Mouse (Mus musculus) heart, embryonic 12.5 days (tissue): ENCODE measurements around the gene Strn3. TPM values are rescaled to one million over a fixed set of nuclear protein-coding genes. Genes with fewer than 3 reads are reported as not detected.

Experiments used
- ATAC-seq: fragments of 200-750 bp; cut with Nextera tagmentation; 2 replicates; pipeline ENCODE4 v1.8.0; 2017; ENCODE audit warnings: moderate TSS enrichment, moderate library complexity; ENCODE audit not compliant: insufficient number of reproducible peaks, low FRiP score
- H3K27ac ChIP-seq: fragments of 300-500 bp; sonication (generic); 2 replicates; pipeline ENCODE4 v1.5.1; 2016; ENCODE audit warnings: mild to moderate bottlenecking, moderate library complexity; ENCODE audit not compliant: poor library complexity, severe bottlenecking
- H3K27me3 ChIP-seq: fragments of 300-500 bp; sonication (generic); replicated peaks from 2 replicates; pipeline ENCODE4 v1.6.1; 2016; ENCODE audit warnings: mild to moderate bottlenecking, moderate library complexity
- H3K36me3 ChIP-seq: fragments of 300-500 bp; sonication (generic); 2 replicates; pipeline ENCODE4 v1.6.1; 2016; ENCODE audit warnings: mild to moderate bottlenecking, moderate library complexity
- H3K4me1 ChIP-seq: fragments of 300-500 bp; sonication (generic); replicated peaks from 2 replicates; pipeline ENCODE4 v1.6.1; 2016; ENCODE audit warnings: mild to moderate bottlenecking
- H3K4me2 ChIP-seq: fragments of 300-500 bp; sonication (generic); 2 replicates; pipeline ENCODE4 v1.6.1; 2016; ENCODE audit warnings: mild to moderate bottlenecking, moderate library complexity
- H3K4me3 ChIP-seq: fragments of 300-500 bp; sonication (generic); 2 replicates; pipeline ENCODE4 v1.5.1; 2016; ENCODE audit warnings: mild to moderate bottlenecking
- H3K9ac ChIP-seq: fragments of 300-500 bp; sonication (generic); 2 replicates; pipeline ENCODE4 v1.6.1; 2016; ENCODE audit warnings: mild to moderate bottlenecking, moderate library complexity
- H3K9me3 ChIP-seq: fragments of 300-500 bp; sonication (generic); replicated peaks from 2 replicates; pipeline ENCODE4 v1.6.1; 2016; ENCODE audit warnings: mild to moderate bottlenecking, moderate library complexity
- WGBS: fragments of 180-500 bp; shearing (Covaris S2); methylation state at CpG from one replicate; pipeline ENCODE4 v1.1.7; 2016; 5-methylcytosine and 5-hydroxymethylcytosine counted together
- polyA plus RNA-seq: library from polyadenylated mRNA; unstranded; fragments of >200 nt; fragmentation: Nextera tagmentation; extraction: Ambion mirVana; gene quantifications from 2 replicates; pipeline ENCODE4 v1.2.1, GENCODE M21; 2016

The Strn3 gene
- polyA plus RNA-seq, 1 experiment from 2014 or later, result 58.6 TPM

DNA sequence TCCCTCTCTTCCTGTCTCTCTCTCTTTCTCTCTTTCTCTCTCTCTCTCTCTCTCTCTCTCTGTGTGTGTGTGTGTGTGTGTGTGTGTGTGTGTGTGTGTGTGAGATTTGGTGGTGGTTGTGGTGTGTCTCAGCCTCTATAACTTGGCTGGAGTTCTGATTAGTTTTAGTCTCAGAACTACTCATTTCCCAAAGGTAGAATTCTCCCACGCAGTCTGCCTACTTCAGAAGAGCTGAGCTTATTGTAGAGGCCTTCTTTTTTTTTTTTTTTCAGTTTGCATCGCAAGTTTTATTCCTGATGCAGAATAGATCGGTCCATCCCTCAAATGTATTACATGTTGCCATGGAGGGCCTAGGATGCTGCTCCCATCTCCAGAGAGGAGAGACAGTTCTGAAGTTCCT, 18.0 kb upstream of the Strn3 start:
- no peaks in the 10 kb centered on the region for H3K36me3 ChIP-seq
- no peaks in the 10 kb centered on the region for H3K27me3 ChIP-seq
- no peaks in the 10 kb centered on the region for H3K9me3 ChIP-seq
- no peak overlapping the region for H3K4me2 ChIP-seq
- no peak overlapping the region for H3K9ac ChIP-seq
- no peak for ATAC-seq
- no peak overlapping the region for H3K4me3 ChIP-seq
- no peak overlapping the region for H3K27ac ChIP-seq
- whole genome bisulfite sequencing, result 66% methylated on average over 3 of the region's 3 CpGs
- peaks cover 40% of the 10 kb centered on the region for H3K4me1 ChIP-seq

DNA sequence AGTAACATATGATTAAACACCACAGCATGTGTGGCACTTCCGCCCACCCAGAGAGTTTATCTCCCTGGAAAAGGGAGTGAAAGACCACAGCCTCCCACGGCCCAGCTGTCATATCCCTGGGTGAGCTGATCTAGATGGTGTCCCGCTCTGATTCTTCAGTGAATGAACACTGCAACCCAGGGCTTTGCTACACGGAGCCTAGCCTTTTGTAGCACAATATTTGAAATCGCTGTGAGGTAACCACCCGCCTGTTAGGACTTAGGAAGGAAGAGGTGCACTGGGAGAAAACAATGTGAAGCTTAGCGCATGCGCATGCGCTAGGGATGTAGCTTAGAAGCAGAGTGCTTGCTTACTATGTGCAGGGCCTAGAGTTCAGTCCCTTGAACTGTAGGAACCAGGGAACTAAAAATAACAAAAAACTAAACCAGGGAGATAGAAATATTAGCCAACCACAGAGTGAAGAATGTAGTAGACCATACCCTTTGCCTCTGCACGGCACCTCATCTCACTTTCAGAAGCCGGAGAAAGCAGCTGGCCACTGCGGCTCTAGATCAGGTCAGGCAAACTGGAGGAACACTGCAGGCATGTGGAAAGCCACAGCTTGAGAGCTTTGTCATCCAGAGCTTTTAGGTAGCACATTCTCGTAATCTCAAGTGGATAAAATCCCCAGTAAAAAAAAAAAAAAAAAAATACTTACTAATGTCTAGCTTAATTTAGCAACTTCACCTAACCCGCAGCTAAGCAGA, 17.4 kb upstream of the Strn3 start:
- Histone ChIP-seq H3K9me3 (no peaks in the 10 kb centered on the region), H3K4me1 (peaks cover 46% of the 10 kb centered on the region), H3K27me3 (no peaks in the 10 kb centered on the region), H3K27ac (peak overlapping the region; percentile 29; the same call in 1 of the 2 replicates), H3K36me3 (no peaks in the 10 kb centered on the region), H3K4me3 (no peak overlapping the region), H3K4me2 (peak overlapping the region; percentile 10; the same call in 1 of the 2 replicates), H3K9ac (no peak overlapping the region)
- ATAC-seq, result no peak
- 53% methylated on average over 14 of the region's 14 CpGs for WGBS

DNA sequence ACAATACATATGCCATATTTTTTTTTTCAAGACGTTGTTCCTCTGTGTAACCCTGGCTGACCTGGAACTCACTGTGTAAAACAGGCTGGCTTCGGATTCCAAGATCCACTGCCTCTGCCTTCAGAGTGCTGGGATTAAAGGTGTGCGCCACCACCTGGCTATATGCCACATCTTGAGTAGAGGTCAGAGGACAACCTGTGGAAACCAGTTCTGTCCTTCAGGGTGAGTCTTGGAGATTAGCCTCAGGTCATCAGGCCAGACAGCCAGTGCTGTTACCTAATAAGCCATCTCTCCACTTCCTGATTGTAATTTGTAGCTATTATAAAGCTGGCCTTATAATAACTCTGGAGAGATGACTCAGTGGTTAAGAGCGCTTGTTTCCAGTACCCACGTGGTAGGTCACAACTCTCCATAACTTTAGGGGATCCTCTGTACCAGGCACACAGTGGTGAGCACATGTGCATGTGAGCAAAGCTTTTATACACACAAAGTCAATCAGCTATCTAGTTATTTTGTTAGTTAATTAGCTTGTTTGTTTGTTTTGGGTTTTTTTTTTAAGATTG, 15.1 kb upstream of the Strn3 start:
- no peak overlapping the region for H3K4me3 ChIP-seq
- no peak overlapping the region for H3K4me2 ChIP-seq
- peaks cover 42% of the 10 kb centered on the region for H3K4me1 ChIP-seq
- WGBS, result 81% methylated on average over 5 of the region's 5 CpGs
- no peaks in the 10 kb centered on the region; the same call in 1 of the 2 replicates for H3K9me3 ChIP-seq
- H3K27ac ChIP-seq, result no peak overlapping the region
- ATAC-seq, result no peak
- no peak overlapping the region for H3K9ac ChIP-seq
- H3K36me3 ChIP-seq, result 0 out of 2 replicates have a peak, but pooled peaks cover 4% of the 10 kb centered on the region
- H3K27me3 ChIP-seq, result no peaks in the 10 kb centered on the region

DNA sequence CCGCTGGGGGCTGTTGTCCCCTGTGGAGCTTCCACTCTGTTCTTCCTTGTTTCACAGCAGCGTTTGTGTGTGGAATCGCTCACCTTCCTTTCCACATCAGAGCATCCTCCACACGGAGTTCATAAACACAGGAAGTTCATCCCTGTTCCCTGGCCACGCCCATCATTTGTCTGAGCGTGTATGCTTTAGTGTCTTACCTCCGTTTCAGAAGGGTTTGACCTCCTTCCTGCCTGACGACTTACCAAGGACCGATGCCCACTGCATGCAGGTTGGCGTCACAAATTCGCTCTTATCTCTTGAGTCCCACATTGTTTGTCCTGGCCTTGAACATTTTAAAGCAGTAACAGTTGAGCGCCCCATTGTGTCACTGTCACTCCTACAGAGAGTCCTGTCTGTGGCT, 14.1 kb upstream of the Strn3 start:
- no peaks in the 10 kb centered on the region; the same call in 1 of the 2 replicates for H3K9me3 ChIP-seq
- ATAC-seq, result no peak
- whole genome bisulfite sequencing, result 65% methylated on average over 12 of the region's 12 CpGs
- H3K4me3 ChIP-seq, result no peak overlapping the region
- H3K27me3 ChIP-seq, result no peaks in the 10 kb centered on the region
- H3K9ac ChIP-seq, result no peak overlapping the region
- H3K36me3 ChIP-seq, result 0 out of 2 replicates have a peak, but pooled peaks cover 4% of the 10 kb centered on the region
- no peak overlapping the region for H3K4me2 ChIP-seq
- H3K27ac ChIP-seq, result no peak overlapping the region
- H3K4me1 ChIP-seq, result peaks cover 42% of the 10 kb centered on the region

DNA sequence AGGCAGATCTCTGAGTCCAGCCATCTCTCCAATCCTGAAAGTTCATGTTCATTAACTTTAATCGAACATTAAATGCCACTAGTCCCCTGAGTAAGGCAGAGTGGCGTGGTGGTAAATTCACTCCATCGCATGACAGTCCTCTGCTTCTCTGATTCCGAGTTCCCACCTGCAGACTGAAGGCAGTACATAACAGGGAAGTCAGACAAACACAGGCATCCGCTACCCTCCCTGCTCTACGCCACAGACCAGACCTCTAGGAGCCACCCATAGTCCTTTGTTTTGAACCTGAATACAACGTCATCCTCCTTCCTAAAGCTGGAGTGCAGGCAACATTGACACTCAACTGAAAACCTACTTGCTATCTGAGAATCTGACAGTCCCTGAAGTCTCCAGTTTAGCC, 12.9 kb upstream of the Strn3 start:
- Histone ChIP-seq H3K9me3 (no peaks in the 10 kb centered on the region; the same call in 1 of the 2 replicates), H3K9ac (no peak overlapping the region), H3K36me3 (0 out of 2 replicates have a peak, but pooled peaks cover 4% of the 10 kb centered on the region), H3K4me2 (no peak overlapping the region), H3K27me3 (no peaks in the 10 kb centered on the region), H3K27ac (no peak overlapping the region), H3K4me1 (peaks cover 40% of the 10 kb centered on the region), H3K4me3 (no peak overlapping the region)
- WGBS, result 70% methylated on average over 7 of the region's 7 CpGs
- no peak for ATAC-seq

DNA sequence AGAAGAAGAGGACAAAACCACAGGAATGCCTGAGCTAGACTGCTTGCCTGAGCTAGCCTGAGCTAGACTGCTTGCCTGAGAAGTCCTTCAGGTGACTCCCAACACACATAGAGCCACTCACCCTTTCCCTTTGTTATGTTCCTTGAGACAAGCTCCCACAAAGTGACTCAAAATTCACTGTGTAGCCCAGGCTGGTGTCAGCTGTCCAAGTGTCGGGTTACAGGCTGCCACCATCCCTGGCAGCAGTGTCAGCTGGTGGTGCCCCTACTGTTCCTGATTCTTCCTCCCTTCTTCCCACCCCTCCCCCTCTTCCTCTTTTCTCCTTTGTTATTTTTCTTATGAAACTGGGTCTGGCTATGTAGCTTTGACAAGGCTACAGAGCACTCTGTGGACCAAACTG, 12.2 kb upstream of the Strn3 start:
- H3K9ac ChIP-seq, result no peak overlapping the region
- no peak for ATAC-seq
- H3K9me3 ChIP-seq, result no peaks in the 10 kb centered on the region; the same call in 1 of the 2 replicates
- H3K4me3 ChIP-seq, result no peak overlapping the region
- H3K27me3 ChIP-seq, result no peaks in the 10 kb centered on the region
- 0 out of 2 replicates have a peak, but pooled peaks cover 4% of the 10 kb centered on the region for H3K36me3 ChIP-seq
- H3K4me1 ChIP-seq, result peaks cover 35% of the 10 kb centered on the region
- H3K27ac ChIP-seq, result no peak overlapping the region
- H3K4me2 ChIP-seq, result no peak overlapping the region
- 50% methylated on average over 1 of the region's 1 CpGs for WGBS

DNA sequence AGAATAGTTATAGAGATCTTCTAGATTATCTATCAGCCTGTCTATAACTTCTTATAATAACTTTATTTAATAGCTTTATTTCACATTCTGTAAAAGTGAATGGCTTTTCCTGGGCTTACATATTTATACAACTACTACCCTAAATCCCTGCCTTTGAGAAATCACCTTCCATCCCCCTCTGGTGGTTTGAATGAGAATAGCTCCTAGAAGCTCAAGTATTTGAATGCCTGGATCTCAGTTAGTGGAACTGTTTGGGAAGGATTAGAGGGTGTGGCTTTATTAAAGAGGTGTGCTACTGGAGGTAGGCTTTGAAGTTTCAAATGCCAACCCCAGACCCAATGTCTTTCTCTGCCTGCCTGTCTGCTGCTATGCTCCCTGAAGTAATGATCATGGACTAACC, 10.0 kb upstream of the Strn3 start:
- Histone ChIP-seq H3K27ac (no peak overlapping the region), H3K9me3 (no peaks in the 10 kb centered on the region; the same call in 1 of the 2 replicates), H3K4me1 (peaks cover 32% of the 10 kb centered on the region), H3K4me2 (no peak overlapping the region), H3K27me3 (no peaks in the 10 kb centered on the region), H3K36me3 (0 out of 2 replicates have a peak, but pooled peaks cover 4% of the 10 kb centered on the region), H3K4me3 (no peak overlapping the region), H3K9ac (no peak overlapping the region)
- no peak for ATAC-seq

DNA sequence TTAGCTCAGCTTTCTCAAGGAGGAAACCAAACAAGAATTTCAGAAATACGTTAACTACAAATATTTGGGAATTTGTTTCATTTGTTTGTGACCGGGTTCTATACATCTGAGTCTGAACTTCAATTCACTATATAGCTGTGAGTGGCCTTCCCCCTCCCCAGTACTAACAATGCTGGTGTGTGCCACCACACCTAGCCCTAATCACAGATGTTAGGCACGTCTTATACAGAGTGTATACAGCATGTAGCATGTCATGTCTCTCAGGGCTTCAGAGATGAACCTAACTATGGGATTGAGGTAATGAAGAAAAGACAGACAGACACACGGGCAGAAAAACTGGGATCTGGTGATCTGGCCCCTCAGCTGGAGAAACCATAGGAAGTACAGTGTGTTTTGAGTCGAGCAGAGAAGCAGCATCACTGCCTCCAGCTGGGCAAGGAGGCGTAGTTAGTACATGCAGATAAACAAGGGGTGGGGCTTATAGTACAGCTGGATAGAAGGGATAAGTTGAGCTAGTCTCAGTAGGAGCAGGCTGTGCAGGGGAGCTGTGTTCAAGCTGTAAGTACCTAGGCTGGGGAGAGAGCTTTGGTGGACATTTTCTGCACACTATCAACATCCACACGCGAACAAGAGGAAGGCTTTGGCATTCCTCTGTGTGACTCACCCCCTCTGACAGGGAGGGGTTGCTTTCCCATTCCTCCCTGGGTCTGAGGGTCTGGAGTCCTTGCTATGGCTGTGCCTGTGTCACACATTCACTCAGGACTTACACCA, 8.1 kb upstream of the Strn3 start:
- Histone ChIP-seq H3K9me3 (no peaks in the 10 kb centered on the region; the same call in 1 of the 2 replicates), H3K27me3 (no peaks in the 10 kb centered on the region), H3K36me3 (0 out of 2 replicates have a peak, but pooled peaks cover 4% of the 10 kb centered on the region), H3K4me1 (peaks cover 32% of the 10 kb centered on the region), H3K4me3 (peak overlapping the region; percentile 16; the same call in 1 of the 2 replicates), H3K27ac (peak overlapping the region; percentile 75), H3K9ac (no peak overlapping the region), H3K4me2 (peak overlapping the region; percentile 50)
- 35% methylated on average over 8 of the region's 8 CpGs for WGBS
- ATAC-seq, result peak; percentile 94

DNA sequence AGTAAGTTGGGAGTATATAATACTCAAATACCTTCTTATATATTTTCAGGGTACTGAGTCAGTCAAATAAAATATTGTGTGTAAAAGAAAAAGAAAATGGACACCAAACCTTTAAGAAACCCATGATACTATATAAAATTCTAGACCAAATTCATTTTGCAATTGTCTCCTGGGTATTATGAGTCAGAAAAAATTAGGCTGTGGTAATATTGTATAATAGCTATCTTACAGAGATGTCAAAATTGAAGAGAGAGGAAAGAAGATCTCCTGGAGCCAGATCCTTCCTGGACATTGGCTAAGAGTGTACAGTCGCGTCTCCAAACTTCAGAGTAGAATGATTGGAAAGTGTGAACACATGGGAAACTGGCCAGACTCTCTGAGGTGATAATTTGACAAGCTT, 4.5 kb upstream of the Strn3 start:
- H3K4me3 ChIP-seq, result no peak overlapping the region
- no peaks in the 10 kb centered on the region for H3K36me3 ChIP-seq
- H3K27me3 ChIP-seq, result no peaks in the 10 kb centered on the region
- ATAC-seq, result no peak
- no peaks in the 10 kb centered on the region for H3K9me3 ChIP-seq
- 25% methylated on average over 2 of the region's 2 CpGs for WGBS
- peaks cover 32% of the 10 kb centered on the region for H3K4me1 ChIP-seq
- no peak overlapping the region for H3K27ac ChIP-seq
- no peak overlapping the region for H3K4me2 ChIP-seq
- H3K9ac ChIP-seq, result no peak overlapping the region

DNA sequence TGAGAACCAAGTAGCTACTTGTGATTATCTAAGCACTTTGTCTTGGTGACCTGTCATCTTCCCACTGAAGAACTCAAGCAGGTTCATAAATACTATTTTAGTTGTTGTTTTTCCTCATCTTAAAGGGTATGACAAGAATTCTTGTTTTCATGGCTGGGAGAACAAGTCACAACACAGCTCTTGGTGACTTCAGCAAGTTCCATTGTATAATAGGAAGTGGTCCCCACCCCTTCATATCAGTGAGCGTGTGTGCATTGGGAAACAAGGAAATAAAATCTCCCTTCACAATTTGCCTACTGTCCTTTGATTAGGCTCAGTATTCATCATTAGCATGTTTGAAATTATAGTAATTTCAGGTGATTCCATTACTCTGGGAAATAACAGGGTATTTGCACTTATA, 3.3 kb upstream of the Strn3 start:
- no peak for ATAC-seq
- H3K27ac ChIP-seq, result peak overlapping the region; percentile 27; the same call in 1 of the 2 replicates
- WGBS, result 79% methylated on average over 1 of the region's 1 CpGs

DNA sequence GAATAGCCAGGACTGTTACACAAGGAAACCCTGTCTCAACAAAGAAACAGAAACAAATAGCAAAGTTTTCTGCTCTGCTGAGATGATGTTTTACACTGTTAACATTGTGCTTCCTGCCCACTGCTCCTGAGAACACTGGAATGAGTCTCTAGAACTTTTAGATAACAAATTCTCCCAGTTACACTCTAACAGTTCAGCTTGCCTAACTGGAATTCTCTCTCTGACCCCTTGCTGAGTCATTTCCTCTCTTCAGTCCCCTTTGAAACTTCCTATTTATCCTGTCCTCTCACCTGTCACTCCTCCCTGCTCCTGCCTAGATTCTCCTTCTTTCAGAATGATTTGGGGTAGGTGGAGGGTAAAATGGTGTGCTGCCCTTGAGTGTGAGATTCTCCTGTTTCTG, 2.4 kb upstream of the Strn3 start:
- H3K9ac ChIP-seq, result no peak overlapping the region; the same call in 1 of the 2 replicates

More for the DNA sequence above, 3.3 kb upstream of the Strn3 start:
- H3K4me2 ChIP-seq, result no peak overlapping the region
- H3K9ac ChIP-seq, result no peak overlapping the region
- H3K9me3 ChIP-seq, result no peaks in the 10 kb centered on the region
- no peaks in the 10 kb centered on the region for H3K36me3 ChIP-seq
- H3K4me3 ChIP-seq, result no peak overlapping the region
- H3K4me1 ChIP-seq, result peaks cover 26% of the 10 kb centered on the region
- H3K27me3 ChIP-seq, result no peaks in the 10 kb centered on the region

More for the DNA sequence above, 2.4 kb upstream of the Strn3 start:
- H3K9me3 ChIP-seq, result no peaks in the 10 kb centered on the region
- peaks cover 25% of the 10 kb centered on the region for H3K4me1 ChIP-seq
- no peaks in the 10 kb centered on the region for H3K36me3 ChIP-seq
- no peak for ATAC-seq
- H3K4me3 ChIP-seq, result no peak overlapping the region
- H3K27me3 ChIP-seq, result no peaks in the 10 kb centered on the region
- H3K27ac ChIP-seq, result peak overlapping the region; percentile 77
- H3K4me2 ChIP-seq, result no peak overlapping the region
